ENCODE assay signal across 26 mouse cellular contexts in genomic region chr6:121451703-121452102, GRCm38 (mm10). TPM values are rescaled to one million over a fixed set of nuclear protein-coding genes. Genes with fewer than 3 reads are reported as not detected.
DNase-seq lines count a peak whose midpoint lies in the region; ATAC-seq lines count a peak whose summit lies in the region.
"Had no signal": no experiment of that assay in that cellular context is flagged by ENCODE, and none has a peak within 500 bp of the region (broad histone marks: within the 10 kb centered on the region; RNA-seq: fewer than 3 reads in every experiment).

No protein-coding gene starts in this region.

- no peak overlapping the region for H3K27ac ChIP-seq in heart, embryonic 10.5 days
- H3K27ac ChIP-seq in forebrain, embryonic 16.5 days (ENCODE audit: low read length): no peak overlapping the region
- no peak overlapping the region for H3K27ac ChIP-seq in forebrain, embryonic 12.5 days
- H3K27ac ChIP-seq: embryonic facial prominence, embryonic 12.5 days; embryonic facial prominence, embryonic 15.5 days; forebrain, embryonic 15.5 days; heart, embryonic 13.5 days; hindbrain, embryonic 14.5 days; hindbrain, postnatal 0 days had no signal

- DNase-seq in heart, adult 8-10 months (ENCODE audit: low spot score): peak; percentile 4
- DNase-seq in heart, embryonic 10.5 days (ENCODE audit: low spot score): no peak
- DNase-seq in heart, postnatal 10 days: peak; percentile 27 to 52
- DNase-seq in heart, postnatal 36 days: peak; percentile 2 to 7
- DNase-seq: adrenal gland, adult 2 months; adrenal gland, postnatal 14 days; cerebellum, adult 11 months; cerebellum, adult 2 months; cerebellum, adult 9-11 months; cerebellum, postnatal 25 days; gastrocnemius, postnatal 25 days; kidney, adult 18-20 months; kidney, adult 9 months had no signal

- H3K9ac ChIP-seq in forebrain, embryonic 16.5 days (replicated peaks; ENCODE audit: low read depth, low read length): no peak overlapping the region
- H3K9ac ChIP-seq in forebrain, embryonic 12.5 days: no peak overlapping the region
- H3K9ac ChIP-seq: embryonic facial prominence, embryonic 12.5 days; embryonic facial prominence, embryonic 15.5 days; forebrain, embryonic 15.5 days; heart, embryonic 13.5 days; hindbrain, embryonic 14.5 days had no signal

- peaks cover 33% of the 10 kb centered on the region for H3K27me3 ChIP-seq in heart, embryonic 10.5 days (ENCODE audit: insufficient read depth, poor library complexity, severe bottlenecking)
- no peaks in the 10 kb centered on the region for H3K27me3 ChIP-seq in forebrain, embryonic 16.5 days (replicated peaks; ENCODE audit: control insufficient read depth, insufficient read depth, low read length)
- no peaks in the 10 kb centered on the region for H3K27me3 ChIP-seq in forebrain, embryonic 12.5 days
- H3K27me3 ChIP-seq: embryonic facial prominence, embryonic 15.5 days; forebrain, embryonic 15.5 days had no signal

- no peak for ATAC-seq in forebrain, embryonic 16.5 days
- ATAC-seq in forebrain, embryonic 12.5 days (ENCODE audit: low FRiP score): no peak
- ATAC-seq: CD4-positive, CD25-positive, alpha-beta regulatory T cell, adult 4 months; forebrain, embryonic 15.5 days; hindbrain, postnatal 0 days; inflammation-experienced regulatory T-cells, adult 6 months; intestine, embryonic 16.5 days had no signal

- H3K9me3 ChIP-seq in heart, embryonic 10.5 days: no peaks in the 10 kb centered on the region
- no peaks in the 10 kb centered on the region for H3K9me3 ChIP-seq in forebrain, embryonic 16.5 days (ENCODE audit: control insufficient read depth, low read length)
- no peaks in the 10 kb centered on the region for H3K9me3 ChIP-seq in forebrain, embryonic 12.5 days
- H3K9me3 ChIP-seq: embryonic facial prominence, embryonic 12.5 days; embryonic facial prominence, embryonic 15.5 days; forebrain, embryonic 15.5 days; heart, embryonic 13.5 days had no signal

- no peaks in the 10 kb centered on the region for H3K36me3 ChIP-seq in heart, embryonic 10.5 days
- no peaks in the 10 kb centered on the region for H3K36me3 ChIP-seq in forebrain, embryonic 16.5 days (ENCODE audit: control insufficient read depth, insufficient read depth)
- no peaks in the 10 kb centered on the region for H3K36me3 ChIP-seq in forebrain, embryonic 12.5 days (replicated peaks)
- H3K36me3 ChIP-seq: embryonic facial prominence, embryonic 12.5 days; embryonic facial prominence, embryonic 15.5 days; forebrain, embryonic 15.5 days; heart, embryonic 13.5 days had no signal

- H3K4me1 ChIP-seq in heart, embryonic 10.5 days: no peaks in the 10 kb centered on the region
- peaks cover 8% of the 10 kb centered on the region; the same call in 1 of the 2 replicates for H3K4me1 ChIP-seq in forebrain, embryonic 16.5 days (replicated peaks; ENCODE audit: control insufficient read depth, insufficient read depth, low read length)
- peaks cover 16% of the 10 kb centered on the region for H3K4me1 ChIP-seq in forebrain, embryonic 12.5 days
- H3K4me1 ChIP-seq: heart, embryonic 13.5 days had no signal

- no peak overlapping the region for H3K4me2 ChIP-seq in forebrain, embryonic 16.5 days (ENCODE audit: low read length)
- H3K4me2 ChIP-seq in forebrain, embryonic 12.5 days: no peak overlapping the region
- H3K4me2 ChIP-seq: embryonic facial prominence, embryonic 12.5 days; embryonic facial prominence, embryonic 15.5 days; forebrain, embryonic 15.5 days; heart, embryonic 13.5 days; hindbrain, embryonic 14.5 days had no signal

- H3K4me3 ChIP-seq in heart, embryonic 10.5 days: no peak overlapping the region
- no peak overlapping the region for H3K4me3 ChIP-seq in forebrain, embryonic 16.5 days (replicated peaks; ENCODE audit: low read length)
- no peak overlapping the region for H3K4me3 ChIP-seq in forebrain, embryonic 12.5 days (replicated peaks)
- H3K4me3 ChIP-seq: embryonic facial prominence, embryonic 12.5 days; embryonic facial prominence, embryonic 15.5 days; forebrain, embryonic 15.5 days; heart, embryonic 13.5 days had no signal

- intact Hi-C loops in heart, postnatal 10 days (cut with DNase I): no loop called here
- intact Hi-C loops in heart, postnatal 36 days (cut with DNase I): no loop called here

- WGBS in heart, embryonic 10.5 days: 68% methylated on average over 3 of the region's 3 CpGs
- WGBS in forebrain, embryonic 16.5 days: 81% methylated on average over 3 of the region's 3 CpGs
- 88% methylated on average over 3 of the region's 3 CpGs for WGBS in forebrain, embryonic 12.5 days

RNA-seq across cellular contexts. Expression of gene Iqsec3, which starts 21.8 kb away (rescaled TPM):
- total RNA-seq in heart, adult 8-10 months (2022): under 1 TPM; 0.44 to 0.75 (median 0.62) TPM
- 0.03 TPM in 1 of 2 replicates, not detected in the other for polyA plus RNA-seq in heart, embryonic 10.5 days (2016; fragmentation: Nextera tagmentation; extraction: Ambion mirVana)
- under 1 TPM; 0.64 to 0.72 TPM for total RNA-seq in heart, postnatal 10 days (2021)
- total RNA-seq in heart, postnatal 36 days (2021): under 1 TPM; 0.51 to 0.69 TPM
- 3.9 and 6.2 TPM in 2 replicates for polyA plus RNA-seq in forebrain, embryonic 16.5 days (2015; fragmentation: Nextera tagmentation; extraction: Ambion mirVana)
- 2.4 TPM in 2 replicates for polyA plus RNA-seq in forebrain, embryonic 12.5 days (2016; fragmentation: Nextera tagmentation; extraction: Ambion mirVana)
- total RNA-seq: common myeloid progenitor, adult 5-6 weeks had no signal
- polyA plus RNA-seq: CD4-positive, CD25-positive, alpha-beta regulatory T cell, adult 4 months; heart, embryonic 13.5 days; heart, embryonic 16.5 days; inflammation-experienced regulatory T-cells, adult 6 months had no signal
